Mouse (Mus musculus) CH12.LX (cell line): ENCODE data around the gene Pkdcc. TPM values are rescaled to one million over a fixed set of nuclear protein-coding genes. Genes with fewer than 3 reads are reported as not detected.

ENCODE experiments used
- DNase-seq: peaks from one replicate; pipeline ENCODE4 v3.0.0-alpha.2; 2013; ENCODE audit errors: extremely low read depth
- H3K27ac ChIP-seq: 2 replicates; pipeline ENCODE4 v1.5.1; 2012; ENCODE audit warnings: low read depth, mild to moderate bottlenecking, control low read depth, moderate library complexity; ENCODE audit not compliant: insufficient read depth
- H3K27me3 ChIP-seq: replicated peaks from 2 replicates; pipeline ENCODE3; 2012; ENCODE audit warnings: inconsistent platforms
- H3K36me3 ChIP-seq, 2 experiments: replicated peaks in 1 of 2; 2 replicates each; pipeline versions ENCODE3 to v1.6.1; 2012; ENCODE audit warnings: inconsistent platforms in 1 of 2, low read length in 1 of 2, mild to moderate bottlenecking in 1 of 2, mixed read lengths in 1 of 2, moderate library complexity in 1 of 2; ENCODE audit not compliant: control insufficient read depth in 1 of 2, insufficient read depth in 1 of 2
- H3K4me1 ChIP-seq, 2 experiments: 2 replicates each; pipeline ENCODE4 v1.6.1; 2012; ENCODE audit warnings: inconsistent platforms in 1 of 2, moderate library complexity in 1 of 2; ENCODE audit not compliant: insufficient read depth in 2 of 2, control insufficient read depth in 1 of 2
- H3K4me2 ChIP-seq: 2 replicates; pipeline ENCODE4 v1.6.1; 2012; ENCODE audit warnings: low read depth, mild to moderate bottlenecking, control low read depth; ENCODE audit not compliant: poor library complexity, insufficient read depth, severe bottlenecking
- H3K4me3 ChIP-seq, 3 experiments: fragments of 150-350 bp in 1 of 3; sonication (generic) in 1 of 3; replicated peaks in 1 of 3; 2 replicates each; pipeline versions ENCODE3 to v1.5.1; 2011 to 2012; ENCODE audit warnings: low read depth in 2 of 3, low read length in 2 of 3, mild to moderate bottlenecking in 2 of 3, moderate library complexity in 2 of 3, control low read depth in 1 of 3, improper control_type of control experiment in 1 of 3, inconsistent platforms in 1 of 3, mixed read lengths in 1 of 3; ENCODE audit not compliant: poor library complexity in 1 of 3
- H3K79me2 ChIP-seq: replicated peaks from 2 replicates; pipeline ENCODE4 v1.6.1; 2012; ENCODE audit warnings: mild to moderate bottlenecking, moderate library complexity; ENCODE audit not compliant: control insufficient read depth, poor library complexity, insufficient read depth, severe bottlenecking; ENCODE audit errors: extremely low read depth
- H3K9ac ChIP-seq: 2 replicates; pipeline ENCODE4 v1.6.1; 2012; ENCODE audit warnings: low read depth, mild to moderate bottlenecking, control low read depth, moderate library complexity; ENCODE audit not compliant: insufficient read depth
- H3K9me3 ChIP-seq: replicated peaks from 2 replicates; pipeline ENCODE3; 2012; ENCODE audit warnings: low read length, inconsistent platforms, mixed read lengths
- BHLHE40 ChIP-seq: IDR thresholded peaks from 2 replicates; pipeline ENCODE4 v1.6.1; 2011; ENCODE audit warnings: mild to moderate bottlenecking, low read depth, low read length, improper control_type of control experiment
- CHD2 ChIP-seq: IDR thresholded peaks from 2 replicates; pipeline ENCODE4 v1.6.1; 2011; ENCODE audit warnings: low read length, improper control_type of control experiment
- ELF1 ChIP-seq: IDR thresholded peaks from 2 replicates; pipeline ENCODE4 v1.6.1; 2014; ENCODE audit warnings: low read depth, mild to moderate bottlenecking, inconsistent platforms, low read length, improper control_type of control experiment
- EP300 ChIP-seq: IDR thresholded peaks from 2 replicates; pipeline ENCODE4 v1.6.1; 2011; ENCODE audit warnings: low read length, improper control_type of control experiment
- ETS1 ChIP-seq: conservative IDR thresholded peaks from 2 replicates; pipeline ENCODE4 v1.6.1; 2012; ENCODE audit warnings: low read depth, mild to moderate bottlenecking, inconsistent platforms, low read length, improper control_type of control experiment, moderate library complexity
- GABPA ChIP-seq: IDR thresholded peaks from 2 replicates; pipeline ENCODE4 v1.6.1; 2012; ENCODE audit warnings: low read depth, low read length, improper control_type of control experiment, inconsistent platforms; ENCODE audit not compliant: insufficient replicate concordance
- HCFC1 ChIP-seq: IDR thresholded peaks from 2 replicates; pipeline ENCODE4 v1.6.1; 2012; ENCODE audit warnings: low read depth, mild to moderate bottlenecking, inconsistent platforms, low read length, improper control_type of control experiment
- IRF4 ChIP-seq: IDR thresholded peaks from 2 replicates; pipeline ENCODE4 v1.6.1; 2014; ENCODE audit warnings: low read depth, mild to moderate bottlenecking, inconsistent platforms, low read length, improper control_type of control experiment
- JUND ChIP-seq: conservative IDR thresholded peaks from 2 replicates; pipeline ENCODE4 v1.6.1; 2011; ENCODE audit warnings: low read depth, low read length, improper control_type of control experiment
- MAFK ChIP-seq: IDR thresholded peaks from 2 replicates; pipeline ENCODE4 v1.6.1; 2011; ENCODE audit warnings: low read length, improper control_type of control experiment; ENCODE audit not compliant: insufficient replicate concordance
- MAX ChIP-seq: IDR thresholded peaks from 2 replicates; pipeline ENCODE4 v1.6.1; 2011; ENCODE audit warnings: low read length, improper control_type of control experiment
- MAZ ChIP-seq: IDR thresholded peaks from 2 replicates; pipeline ENCODE4 v1.6.1; 2012; ENCODE audit warnings: low read depth, mild to moderate bottlenecking, inconsistent platforms, low read length, improper control_type of control experiment, moderate library complexity
- MEF2A ChIP-seq: IDR thresholded peaks from 2 replicates; pipeline ENCODE4 v1.6.1; 2014; ENCODE audit warnings: low read depth, mild to moderate bottlenecking, inconsistent platforms, low read length, improper control_type of control experiment, borderline replicate concordance
- NELFE ChIP-seq: IDR thresholded peaks from 2 replicates; pipeline ENCODE4 v1.6.1; 2011; ENCODE audit warnings: low read depth, low read length, improper control_type of control experiment
- PAX5 ChIP-seq: IDR thresholded peaks from 2 replicates; pipeline ENCODE4 v1.6.1; 2012; ENCODE audit warnings: low read length, inconsistent platforms, mixed read lengths
- POLR2A ChIP-seq: IDR thresholded peaks from 2 replicates; pipeline ENCODE4 v1.6.1; 2011; ENCODE audit warnings: low read depth, mild to moderate bottlenecking, improper control_type of control experiment, low read length
- POLR2AphosphoS2 ChIP-seq: IDR thresholded peaks from 2 replicates; pipeline ENCODE4 v1.6.1; 2011; ENCODE audit warnings: low read depth, low read length, improper control_type of control experiment
- RCOR1 ChIP-seq: conservative IDR thresholded peaks from 2 replicates; pipeline ENCODE4 v1.6.1; 2012; ENCODE audit warnings: low read depth, mild to moderate bottlenecking, inconsistent platforms, low read length, improper control_type of control experiment
- SMC3 ChIP-seq: IDR thresholded peaks from 2 replicates; pipeline ENCODE4 v1.6.1; 2011; ENCODE audit warnings: low read depth, low read length, improper control_type of control experiment
- TBP ChIP-seq: conservative IDR thresholded peaks from 2 replicates; pipeline ENCODE4 v1.6.1; 2011; ENCODE audit warnings: low read depth, low read length, improper control_type of control experiment
- TCF12 ChIP-seq: IDR thresholded peaks from 2 replicates; pipeline ENCODE4 v1.6.1; 2014; ENCODE audit warnings: low read depth, mild to moderate bottlenecking, inconsistent platforms, low read length, improper control_type of control experiment
- USF2 ChIP-seq: conservative IDR thresholded peaks from 2 replicates; pipeline ENCODE4 v1.6.1; 2011; ENCODE audit warnings: low read depth, low read length, improper control_type of control experiment
- ZMIZ1 ChIP-seq: IDR thresholded peaks from 2 replicates; pipeline ENCODE4 v1.6.1; 2012; ENCODE audit warnings: low read depth, mild to moderate bottlenecking, inconsistent platforms, low read length, improper control_type of control experiment
- dilution Hi-C: fragments of 300-500 bp; cut with MboI; formaldehyde crosslinking; loops from 2 replicates; pipeline ENCODE4 v1.14.3; 2020; ENCODE audit warnings: low sequenced_read_pairs; ENCODE audit not compliant: extremely low pct_unique_long_range_greater_than_20kb, extremely low pct_ligation_motif_present
- in situ Hi-C: fragments of 300-500 bp; cut with MboI; formaldehyde crosslinking; loops from 3 replicates; pipeline ENCODE4 v1.14.3; 2019; ENCODE audit warnings: low sequenced_read_pairs, low pct_ligation_motif_present, low pct_unique_long_range_greater_than_20kb, mixed read lengths
- polyA plus RNA-seq: library from polyadenylated mRNA; unstranded; fragments of >175 nt; gene quantifications from 2 replicates; pipeline ENCODE4 v1.2.1, GENCODE M21; 2012; ENCODE audit warnings: low read depth; ENCODE audit not compliant: insufficient read length
- total RNA-seq, 2 experiments: library from RNA; depleted of rRNA; stranded (reverse); fragments of 300-350 nt in 1 of 2; fragments of >200 nt in 1 of 2; gene quantifications; 2 replicates each; pipeline ENCODE4 v1.2.3; 2012 to 2014

Pkdcc gene
- total and polyA plus RNA-seq, 3 experiments: 3.7 to 4.3 (median 4.2) TPM

GRCm38 (mm10) chr17:83212422-83212821 lies 2.7 kb upstream of the Pkdcc start:
- Histone ChIP-seq H3K79me2 (no peaks in the 10 kb centered on the region), H3K4me2 (no peak overlapping the region), H3K36me3 (no peaks in the 10 kb centered on the region), H3K27me3 (no peaks in the 10 kb centered on the region), H3K9ac (no peak overlapping the region), H3K4me3 (no peak overlapping the region), H3K9me3 (no peaks in the 10 kb centered on the region), H3K27ac (no peak overlapping the region), H3K4me1 (peaks cover 6 to 46% of the 10 kb centered on the region in 2 experiments)
- in situ Hi-C loops: no loop called here
- no peak for DNase-seq
- dilution Hi-C loops: no loop called here
- TF ChIP-seq RCOR1 (no peak), MAFK (no peak), ELF1 (no peak), TCF12 (no peak), GABPA (no peak), SMC3 (no peak), POLR2AphosphoS2 (no peak), CHD2 (no peak), MAZ (no peak), USF2 (no peak)

- Histone ChIP-seq H3K9ac (no peak overlapping the region), H3K27ac (no peak overlapping the region), H3K27me3 (no peaks in the 10 kb centered on the region), H3K79me2 (no peaks in the 10 kb centered on the region), H3K4me3 (peak overlapping the region in 1 of 3 experiments; percentile 67), H3K4me2 (no peak overlapping the region; the same call in 1 of the 2 replicates), H3K4me1 (peaks cover 6 to 37% of the 10 kb centered on the region in 2 experiments), H3K9me3 (no peaks in the 10 kb centered on the region), H3K36me3 (no peaks in the 10 kb centered on the region)
- dilution Hi-C loops (no loop called here), in situ Hi-C loops (no loop called here)
- DNase-seq: peak; percentile 31
- TF ChIP-seq ETS1 (no peak), BHLHE40 (peak; percentile 34; the same call in 1 of the 2 replicates)
Measured at GRCm38 (mm10) chr17:83213228-83213915, 1.7 kb upstream of the Pkdcc start.

- H3K36me3 ChIP-seq: no peaks in the 10 kb centered on the region
- peak overlapping the region; percentile 80; the same call in 1 of the 2 replicates for H3K9ac ChIP-seq
- no peaks in the 10 kb centered on the region for H3K79me2 ChIP-seq
- no peaks in the 10 kb centered on the region for H3K27me3 ChIP-seq
- H3K4me1 ChIP-seq: peaks cover 6 to 30% of the 10 kb centered on the region in 2 experiments
- H3K4me3 ChIP-seq: peak overlapping the region in 2 of 3 experiments; percentile 67 to 72
- no peaks in the 10 kb centered on the region for H3K9me3 ChIP-seq
- H3K4me2 ChIP-seq: peak overlapping the region; percentile 96
- no peak overlapping the region for H3K27ac ChIP-seq
- in situ Hi-C loops: no loop called here
- dilution Hi-C loops: no loop called here
- DNase-seq: peak; percentile 74
- TF ChIP-seq ETS1 (0 out of 2 replicates have a peak, but pooled peaks have one; percentile 13), MEF2A (no peak), EP300 (peak; percentile 40), RCOR1 (no peak), NELFE (no peak), TCF12 (no peak), SMC3 (no peak), POLR2A (no peak), ELF1 (no peak; the same call in 1 of the 2 replicates), PAX5 (no peak), JUND (no peak), MAZ (peak; percentile 68; the same call in 1 of the 2 replicates), CHD2 (peak; percentile 64), IRF4 (peak; percentile 56; the same call in 1 of the 2 replicates), HCFC1 (no peak), ZMIZ1 (no peak), TBP (no peak), MAX (no peak)
Measured at GRCm38 (mm10) chr17:83214161-83214592, 915 bp upstream of the Pkdcc start.
